Mouse (Mus musculus) liver, embryonic 14.5 days (tissue): ENCODE results near the gene Fam76a.

Experiments
- CTCF ChIP-seq: IDR thresholded peaks from 2 replicates; pipeline ENCODE4 v1.5.1; 2016; ENCODE audit warnings: antibody characterized with exemption, low read depth, control low read depth
- EP300 ChIP-seq: IDR thresholded peaks from 2 replicates; pipeline ENCODE4 v1.6.1; 2016; ENCODE audit warnings: antibody characterized with exemption, low read depth

DNA sequence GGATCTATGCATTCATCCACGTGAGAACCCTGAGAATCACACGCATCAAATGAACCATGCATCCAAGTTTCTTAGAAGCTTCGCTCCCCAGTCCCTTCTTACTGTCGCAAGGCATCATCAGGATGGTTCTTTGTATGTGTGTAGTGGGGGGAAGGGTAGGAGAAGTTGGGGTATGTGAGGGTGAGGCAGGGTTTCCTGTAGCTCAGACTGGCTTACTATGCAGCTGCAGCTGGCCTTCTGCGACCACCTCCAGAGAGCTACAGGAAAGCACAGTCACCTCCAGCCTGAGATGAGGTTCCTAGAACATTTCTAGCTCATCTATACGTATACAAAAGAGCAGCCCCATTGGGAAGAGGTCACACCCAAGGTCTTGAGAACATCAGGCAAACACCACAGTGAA, 10.2 kb downstream of the Fam76a start:
- no peak for TF ChIP-seq EP300
- TF ChIP-seq CTCF, result no peak
